Comparison of ENCODE assay signal across 9 mouse cellular contexts in the genomic region with DNA sequence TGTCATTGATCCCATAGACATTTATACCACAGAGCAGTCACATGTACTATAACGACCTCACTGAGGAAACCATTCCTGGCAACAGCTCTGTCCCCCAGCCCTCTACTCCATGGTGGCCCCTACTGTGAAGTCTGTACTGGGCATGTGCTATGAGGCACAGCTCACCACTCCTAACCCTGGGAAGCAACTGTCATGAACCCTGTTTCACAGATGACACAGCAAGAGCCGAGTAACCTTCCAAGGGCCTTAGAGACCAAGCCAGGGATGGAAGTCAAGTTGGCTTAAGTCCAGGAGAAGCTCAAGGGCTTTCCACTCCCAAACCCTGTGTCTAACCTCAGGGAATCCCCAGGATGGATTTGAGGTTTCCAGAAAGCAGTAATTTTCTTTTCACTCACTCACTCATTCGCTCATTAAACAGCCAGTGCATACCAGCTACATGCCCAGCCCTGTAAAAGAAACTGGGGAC.
DNase-seq lines count a peak whose midpoint lies in the region; ATAC-seq and TF ChIP-seq lines count a peak whose summit lies in the region.
"Had no signal": no experiment of that assay in that cellular context is flagged by ENCODE, and none has a peak within 500 bp of the region (broad histone marks: within the 10 kb centered on the region; RNA-seq: fewer than 3 reads in every experiment).

No protein-coding gene starts in this region.

- no peak for TF ChIP-seq POLR2A in lung, adult 2 months (IDR thresholded peaks at IDR 0.05; ENCODE audit: borderline replicate concordance, extremely low read depth, low read depth, low read length)

- no peak overlapping the region for H3K4me3 ChIP-seq in lung, embryonic 15.5 days
- H3K4me3 ChIP-seq in lung, adult 2 months (replicated peaks; ENCODE audit: extremely low read depth, low read depth, low read length): no peak overlapping the region
- H3K4me3 ChIP-seq in limb, embryonic 15.5 days: no peak overlapping the region
- no peak overlapping the region for H3K4me3 ChIP-seq in stomach, embryonic 14.5 days (ENCODE audit: low read depth, low read length)

- DNase-seq in heart, adult 11 months: peak; percentile 43
- DNase-seq in heart, adult 8-10 months (ENCODE audit: low spot score): no peak
- no peak for DNase-seq in lung, adult 2 months
- DNase-seq in MN1 (ENCODE audit: low spot score): no peak
- DNase-seq: kidney, adult 18-20 months; thymus, postnatal 36 days had no signal

- H3K4me2 ChIP-seq in lung, embryonic 15.5 days: 0 out of 2 replicates have a peak overlapping the region, but pooled peaks have one; percentile 5
- H3K4me2 ChIP-seq in limb, embryonic 15.5 days: no peak overlapping the region
- no peak overlapping the region for H3K4me2 ChIP-seq in stomach, embryonic 14.5 days (replicated peaks; ENCODE audit: low read depth, low read length)

- H3K27me3 ChIP-seq in lung, embryonic 15.5 days: no peaks in the 10 kb centered on the region
- no peaks in the 10 kb centered on the region for H3K27me3 ChIP-seq in limb, embryonic 15.5 days
- H3K27me3 ChIP-seq in stomach, embryonic 14.5 days (ENCODE audit: control insufficient read depth, insufficient read depth, low read length): no peaks in the 10 kb centered on the region

- H3K4me1 ChIP-seq in lung, embryonic 15.5 days: peaks cover 19% of the 10 kb centered on the region
- H3K4me1 ChIP-seq in lung, adult 2 months (ENCODE audit: control insufficient read depth, insufficient read depth, low read length): peaks cover 3% of the 10 kb centered on the region; the same call in 1 of the 2 replicates
- H3K4me1 ChIP-seq in limb, embryonic 15.5 days: peaks cover 19% of the 10 kb centered on the region
- 0 out of 2 replicates have a peak, but pooled peaks cover 4% of the 10 kb centered on the region for H3K4me1 ChIP-seq in stomach, embryonic 14.5 days (ENCODE audit: control insufficient read depth, insufficient read depth, low read length)

- H3K36me3 ChIP-seq in lung, embryonic 15.5 days: no peaks in the 10 kb centered on the region
- no peaks in the 10 kb centered on the region for H3K36me3 ChIP-seq in limb, embryonic 15.5 days
- H3K36me3 ChIP-seq in stomach, embryonic 14.5 days (ENCODE audit: control insufficient read depth, insufficient read depth, low read length): no peaks in the 10 kb centered on the region

- no peaks in the 10 kb centered on the region for H3K9me3 ChIP-seq in lung, embryonic 15.5 days
- H3K9me3 ChIP-seq in limb, embryonic 15.5 days: no peaks in the 10 kb centered on the region
- no peaks in the 10 kb centered on the region for H3K9me3 ChIP-seq in stomach, embryonic 14.5 days (ENCODE audit: control insufficient read depth, low read depth, low read length)

- H3K27ac ChIP-seq in lung, embryonic 15.5 days: no peak overlapping the region
- H3K27ac ChIP-seq in limb, embryonic 15.5 days: peak overlapping the region; percentile 23
- no peak overlapping the region for H3K27ac ChIP-seq in stomach, embryonic 14.5 days (ENCODE audit: low read length)

- peak; percentile 59; the same call in 1 of the 2 replicates for ATAC-seq in lung, embryonic 15.5 days (ENCODE audit: borderline replicate concordance, extremely low read depth, low FRiP score, low TSS enrichment)
- ATAC-seq in limb, embryonic 15.5 days (ENCODE audit: insufficient number of reproducible peaks, low FRiP score, low TSS enrichment, low read depth): peak; percentile 63; the same call in 1 of the 2 replicates
- 0 out of 2 replicates have a peak, but pooled peaks have one; percentile 53 for ATAC-seq in stomach, embryonic 14.5 days (ENCODE audit: insufficient number of reproducible peaks, insufficient read depth, low FRiP score, low read depth)

- no peak overlapping the region for H3K9ac ChIP-seq in lung, embryonic 15.5 days
- no peak overlapping the region for H3K9ac ChIP-seq in limb, embryonic 15.5 days
- H3K9ac ChIP-seq in stomach, embryonic 14.5 days (replicated peaks; ENCODE audit: low read depth, low read length): no peak overlapping the region

- WGBS in lung, embryonic 15.5 days: 47% methylated on average over 3 of the region's 3 CpGs
- 69% methylated on average over 3 of the region's 3 CpGs for whole genome bisulfite sequencing in lung, adult 2 months
- WGBS in limb, embryonic 15.5 days: 38% methylated on average over 3 of the region's 3 CpGs
- 66% methylated on average over 3 of the region's 3 CpGs for WGBS in stomach, embryonic 14.5 days

- no peak for TF ChIP-seq CTCF in lung, adult 2 months (IDR thresholded peaks at IDR 0.05; ENCODE audit: insufficient read depth, low read length)
